Mouse (Mus musculus) erythroblast, embryonic 14.5 days (primary cell): ENCODE results near the gene Apbb1ip.

Experiments used
- GATA1 ChIP-seq: IDR thresholded peaks from 2 replicates; pipeline ENCODE4 v1.6.1; 2012; ENCODE audit warnings: low read length, inconsistent platforms, mixed read lengths
- TAL1 ChIP-seq: IDR thresholded peaks from 3 replicates; pipeline ENCODE4 v1.6.1; 2012; ENCODE audit warnings: low read length, inconsistent platforms, mixed read lengths

- TF ChIP-seq TAL1 (no peak; the same call in 2 of the 3 replicates), GATA1 (no peak)
These were observed 18.3 kb upstream of the Apbb1ip start for GRCm38 (mm10) chr2:22755561-22755960.
